Comparison of ENCODE assay signal across 7 mouse cellular contexts in the genomic region with DNA sequence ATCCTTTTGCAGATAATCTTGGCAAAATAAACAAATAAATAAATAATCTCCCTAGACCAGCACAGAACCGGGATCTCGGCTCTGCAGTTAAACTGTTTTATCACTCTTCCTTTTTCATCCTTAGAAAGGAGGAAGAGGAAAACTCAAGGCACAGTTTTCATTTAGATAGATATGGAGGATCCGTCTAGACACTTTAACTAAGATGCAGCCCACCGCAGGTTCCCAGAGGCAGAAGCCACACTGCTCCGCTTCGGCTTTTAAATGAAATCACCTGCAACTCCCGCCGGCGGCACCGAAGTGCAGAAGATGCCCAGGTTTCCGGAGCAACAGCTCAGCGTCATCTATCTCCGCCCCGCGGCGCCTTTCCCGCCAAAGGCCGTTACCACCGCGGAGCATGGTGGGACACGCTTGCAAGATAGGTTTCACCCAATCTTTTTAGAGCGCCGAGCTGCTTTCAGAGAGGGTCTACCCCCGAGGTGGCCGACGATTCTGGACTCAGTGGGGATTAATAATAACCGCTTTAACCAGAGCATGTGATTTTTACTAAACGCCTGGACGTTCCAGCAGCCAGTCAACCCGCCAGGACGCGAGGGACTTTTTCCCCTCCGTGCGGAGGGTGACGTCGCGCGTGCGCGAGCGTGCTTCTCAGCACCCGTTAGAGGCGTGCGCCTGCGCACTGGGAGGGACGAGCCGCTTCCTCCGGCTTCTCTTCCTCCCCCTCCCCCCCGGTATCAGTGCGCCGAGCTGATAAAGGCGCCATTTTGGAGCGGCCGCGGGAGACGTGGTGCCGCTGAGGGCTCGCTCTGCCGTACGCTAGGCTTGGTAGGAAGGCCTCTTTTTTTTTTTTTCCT. TPM values are rescaled to one million over a fixed set of nuclear protein-coding genes. Genes with fewer than 3 reads are reported as not detected.
DNase-seq lines count a peak whose midpoint lies in the region; ATAC-seq and TF ChIP-seq lines count a peak whose summit lies in the region.

TSS of gene Srsf1 (plus strand) at position 430 of the 851 bp plus-strand sequence.

- H3K4me1 ChIP-seq in embryonic facial prominence, embryonic 10.5 days, result peaks cover 36% of the 10 kb centered on the region
- no peaks in the 10 kb centered on the region for H3K4me1 ChIP-seq in intestine, postnatal 0 days (replicated peaks; ENCODE audit: control insufficient read depth, insufficient read depth, low read length)
- H3K4me1 ChIP-seq in midbrain, embryonic 12.5 days, result peaks cover 33% of the 10 kb centered on the region
- H3K4me1 ChIP-seq in small intestine, adult 2 months (ENCODE audit: control insufficient read depth, insufficient read depth, insufficient read length, low read length), result peaks cover 3% of the 10 kb centered on the region; the same call in 1 of the 2 replicates

- peak; percentile 99 for DNase-seq in adrenal gland, postnatal 10 days
- DNase-seq in embryonic facial prominence, embryonic 10.5 days (ENCODE audit: low spot score), result peak; percentile 100
- DNase-seq in gonadal fat pad, adult 2 months (ENCODE audit: low read depth), result peak; percentile 65
- peak; percentile 100 for DNase-seq in left cerebral cortex, postnatal 4 days

- peak; percentile 94 for TF ChIP-seq POLR2A in small intestine, adult 2 months (IDR thresholded peaks at IDR 0.05; ENCODE audit: low read depth, low read length)

- no peaks in the 10 kb centered on the region for H3K27me3 ChIP-seq in embryonic facial prominence, embryonic 10.5 days (replicated peaks; ENCODE audit: low read depth, poor library complexity, severe bottlenecking)
- H3K27me3 ChIP-seq in intestine, postnatal 0 days (replicated peaks; ENCODE audit: control insufficient read depth, insufficient read depth, low read length), result no peaks in the 10 kb centered on the region
- H3K27me3 ChIP-seq in midbrain, embryonic 12.5 days, result no peaks in the 10 kb centered on the region
- H3K27me3 ChIP-seq in small intestine, adult 2 months (ENCODE audit: control insufficient read depth, insufficient read depth, low read length), result no peaks in the 10 kb centered on the region

- intact Hi-C loops in left cerebral cortex, postnatal 4 days (cut with DNase I), result loop anchor here (2.0 kb wide), 1 partner anchor 72 kb away; no protein-coding TSS in a partner anchor

- H3K4me3 ChIP-seq in embryonic facial prominence, embryonic 10.5 days, result peak within 1 kb of the TSS; percentile 99
- H3K4me3 ChIP-seq in intestine, postnatal 0 days (ENCODE audit: low read depth, low read length), result peak within 1 kb of the TSS; percentile 79
- peak within 1 kb of the TSS; percentile 97 for H3K4me3 ChIP-seq in midbrain, embryonic 12.5 days
- H3K4me3 ChIP-seq in small intestine, adult 2 months (ENCODE audit: low read depth, low read length), result peak within 1 kb of the TSS; percentile 95

- H3K9ac ChIP-seq in intestine, postnatal 0 days (ENCODE audit: low read depth, low read length), result peak within 1 kb of the TSS; percentile 98
- H3K9ac ChIP-seq in midbrain, embryonic 12.5 days (replicated peaks), result peak within 1 kb of the TSS; percentile 99

- under 1% methylated on average over 60 of the region's 60 CpGs for WGBS in embryonic facial prominence, embryonic 10.5 days
- WGBS in intestine, postnatal 0 days, result under 1% methylated on average over 60 of the region's 60 CpGs
- WGBS in midbrain, embryonic 12.5 days, result under 1% methylated on average over 58 of the region's 60 CpGs
- WGBS in small intestine, adult 2 months, result under 1% methylated on average over 54 of the region's 60 CpGs

- H3K9me3 ChIP-seq in embryonic facial prominence, embryonic 10.5 days, result no peaks in the 10 kb centered on the region
- H3K9me3 ChIP-seq in intestine, postnatal 0 days (ENCODE audit: control insufficient read depth), result no peaks in the 10 kb centered on the region
- no peaks in the 10 kb centered on the region for H3K9me3 ChIP-seq in midbrain, embryonic 12.5 days

- no peak for TF ChIP-seq CTCF in intestine, postnatal 0 days (IDR thresholded peaks at IDR 0.05; ENCODE audit: low read depth)
- peak; percentile 11; the same call in 1 of the 2 replicates for TF ChIP-seq CTCF in small intestine, adult 2 months (IDR thresholded peaks at IDR 0.05; ENCODE audit: extremely low read depth, insufficient read length, insufficient replicate concordance, low read depth, low read length)

- peak; percentile 90 for ATAC-seq in intestine, postnatal 0 days
- ATAC-seq in midbrain, embryonic 12.5 days (ENCODE audit: low FRiP score, low read depth), result peak; percentile 87

- peak within 1 kb of the TSS; percentile 69 for H3K4me2 ChIP-seq in intestine, postnatal 0 days (replicated peaks; ENCODE audit: low read depth)
- peak within 1 kb of the TSS; percentile 90 for H3K4me2 ChIP-seq in midbrain, embryonic 12.5 days (replicated peaks)

- peak within 1 kb of the TSS; percentile 100 for H3K27ac ChIP-seq in embryonic facial prominence, embryonic 10.5 days (replicated peaks)
- peak within 1 kb of the TSS; percentile 98 for H3K27ac ChIP-seq in intestine, postnatal 0 days (ENCODE audit: low read depth, low read length)
- H3K27ac ChIP-seq in midbrain, embryonic 12.5 days (replicated peaks), result peak within 1 kb of the TSS; percentile 99
- peak within 1 kb of the TSS; percentile 99 for H3K27ac ChIP-seq in small intestine, adult 2 months (ENCODE audit: insufficient read depth, low read depth, low read length)

- peaks cover 45% of the 10 kb centered on the region for H3K36me3 ChIP-seq in embryonic facial prominence, embryonic 10.5 days (replicated peaks)
- H3K36me3 ChIP-seq in intestine, postnatal 0 days (ENCODE audit: control insufficient read depth, insufficient read depth), result peaks cover 12% of the 10 kb centered on the region; the same call in 1 of the 2 replicates
- H3K36me3 ChIP-seq in midbrain, embryonic 12.5 days, result peaks cover 18% of the 10 kb centered on the region
- H3K36me3 ChIP-seq in small intestine, adult 2 months (ENCODE audit: control insufficient read depth, insufficient read depth, low read length), result peaks cover 9% of the 10 kb centered on the region

RNA-seq across cellular contexts. Expression of gene Srsf1, which starts in this region (rescaled TPM):
- 100 to 1,000 TPM; 198 to 256 TPM for total RNA-seq in adrenal gland, postnatal 10 days (2021)
- polyA plus RNA-seq in embryonic facial prominence, embryonic 10.5 days (2016; fragmentation: Nextera tagmentation; extraction: Ambion mirVana), result 402 and 405 TPM in 2 replicates
- 96.0 and 122 TPM in 2 replicates for polyA plus RNA-seq in gonadal fat pad, adult 2 months (2012; rRNA removed)
- 70.7 and 73.2 TPM in 2 replicates for polyA plus RNA-seq in intestine, postnatal 0 days (2015; fragmentation: Nextera tagmentation; extraction: Ambion mirVana)
- 100 to 1,000 TPM; 261 to 264 TPM for total RNA-seq in left cerebral cortex, postnatal 4 days (2021)
- 484 and 550 TPM in 2 replicates for polyA plus RNA-seq in midbrain, embryonic 12.5 days (2016; fragmentation: Nextera tagmentation; extraction: Ambion mirVana)
- polyA plus RNA-seq in small intestine, adult 2 months (2012; rRNA removed), result 37.3 and 52.4 TPM in 2 replicates

Comparison
In these comparisons a context has a peak if more than half of its experiments do, and no peak if none do; other contexts are left out.
1. Peak in every context shown above with its lines: DNase-seq, ATAC-seq, H3K4me3 ChIP-seq and H3K27ac ChIP-seq.